Mouse (Mus musculus) embryo, embryonic 11.5 days (tissue): ENCODE measurements around the gene Hhat.
A peak's percentile ranks its signal among the peaks of the same experiment; 100 is the strongest.

Experiments
- DNase-seq: peaks from one replicate; pipeline ENCODE4 v3.0.0-alpha.2; 2012; ENCODE audit warnings: low read depth, low spot score

The Hhat gene

DNA sequence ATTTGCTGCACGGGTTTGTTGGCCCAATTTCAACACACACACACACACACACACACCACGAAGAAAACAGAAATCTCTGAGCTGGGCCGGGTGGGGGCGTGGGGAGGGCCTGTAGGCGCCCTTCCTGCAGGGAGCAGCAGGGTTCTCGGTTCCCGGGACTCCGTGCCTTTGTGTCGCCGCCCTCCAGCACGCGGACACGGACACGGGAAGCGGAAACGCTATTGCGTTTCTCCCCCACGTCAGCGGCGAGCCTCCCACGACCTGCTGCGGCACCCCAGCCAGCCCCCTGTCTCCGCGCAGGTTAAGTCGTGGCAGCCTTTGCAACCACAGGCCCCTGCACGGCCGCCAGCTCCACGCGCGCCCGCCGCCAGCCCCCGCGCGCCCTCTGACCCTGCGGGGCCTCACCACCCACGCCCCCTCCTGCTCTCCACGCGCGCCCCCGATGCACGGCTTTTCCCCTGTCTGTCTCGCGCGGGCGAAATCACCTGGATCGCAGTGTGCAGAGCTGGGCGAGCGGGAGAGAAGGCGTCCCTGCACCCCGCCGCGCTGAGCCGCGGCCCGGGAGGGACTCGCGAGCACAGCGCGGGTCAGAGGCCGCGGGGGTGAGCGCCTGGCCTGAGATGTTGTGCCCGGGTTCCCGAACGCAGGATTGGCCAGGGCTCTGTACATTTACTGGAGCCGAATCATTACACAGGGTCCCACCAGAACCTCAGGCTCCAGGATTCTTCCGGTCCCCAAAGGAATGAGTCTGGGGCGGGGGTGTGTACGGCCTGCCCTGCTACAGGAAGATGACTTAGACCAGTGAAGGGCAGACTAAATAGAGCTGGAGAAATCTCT, at the start of gene Hhat:
Gene Hhat, minus strand, starts transcription at position 729 of the 837 bp plus-strand sequence.
- DNase-seq, result peak; percentile 24

DNA sequence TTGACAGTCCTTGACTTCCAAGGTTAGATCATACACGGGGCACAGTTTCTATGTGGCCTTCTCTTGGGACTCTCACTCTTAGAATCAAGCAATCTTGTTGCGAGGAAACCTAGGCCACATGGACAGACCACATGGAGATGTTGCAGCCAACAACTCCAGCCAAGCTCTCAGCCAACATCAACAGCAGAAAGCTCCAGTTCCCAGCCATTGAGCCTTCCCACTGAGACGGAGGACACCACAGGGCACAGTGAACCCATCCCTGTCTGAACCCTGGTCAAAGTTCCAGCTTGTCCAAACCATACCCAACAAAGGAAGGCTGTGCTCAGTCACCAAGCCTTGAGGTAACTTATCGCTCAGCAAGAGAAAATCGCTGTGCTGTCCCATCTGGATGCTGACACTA, 47.3 kb upstream of the Hhat start:
- no peak for DNase-seq

DNA sequence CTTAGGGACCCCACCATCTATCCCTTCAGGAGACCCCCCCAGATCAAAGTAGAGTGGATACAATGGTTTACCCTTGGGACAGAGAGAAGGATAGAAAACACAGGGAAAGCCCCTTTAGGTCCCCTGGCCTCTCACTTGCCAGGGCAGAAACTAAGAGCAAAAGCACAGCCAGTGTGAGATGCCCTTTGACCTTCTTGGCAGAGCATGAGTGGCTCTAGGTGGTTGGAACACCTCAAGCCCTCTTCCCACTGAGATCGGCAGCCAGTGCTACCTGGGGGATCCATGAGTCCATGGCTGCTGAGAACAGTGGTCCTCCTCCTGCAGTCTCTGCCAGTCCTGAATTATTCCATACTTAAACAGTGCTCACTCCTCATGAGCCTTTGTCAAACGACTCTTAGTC, 44.8 kb upstream of the Hhat start:
- DNase-seq, result no peak

DNA sequence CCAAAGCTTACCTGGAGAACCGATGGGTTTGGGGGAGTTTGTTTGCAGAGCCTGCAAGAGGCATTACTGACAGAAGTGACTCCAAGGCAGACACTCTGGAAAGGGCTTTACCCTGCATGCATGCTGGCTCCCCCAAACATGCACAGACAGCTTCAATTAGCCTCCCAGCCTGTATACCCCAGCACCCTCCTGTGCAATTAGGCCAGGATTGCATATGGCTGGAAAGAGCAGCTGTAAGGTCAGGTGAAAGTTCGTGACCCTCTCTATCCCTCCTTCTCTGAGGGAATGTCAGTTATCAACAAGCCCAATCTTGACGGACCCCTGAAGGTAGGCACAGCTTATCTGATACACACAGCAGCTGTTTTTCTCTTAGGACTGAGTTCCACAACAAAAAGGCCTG, 43.7 kb upstream of the Hhat start:
- no peak for DNase-seq

DNA sequence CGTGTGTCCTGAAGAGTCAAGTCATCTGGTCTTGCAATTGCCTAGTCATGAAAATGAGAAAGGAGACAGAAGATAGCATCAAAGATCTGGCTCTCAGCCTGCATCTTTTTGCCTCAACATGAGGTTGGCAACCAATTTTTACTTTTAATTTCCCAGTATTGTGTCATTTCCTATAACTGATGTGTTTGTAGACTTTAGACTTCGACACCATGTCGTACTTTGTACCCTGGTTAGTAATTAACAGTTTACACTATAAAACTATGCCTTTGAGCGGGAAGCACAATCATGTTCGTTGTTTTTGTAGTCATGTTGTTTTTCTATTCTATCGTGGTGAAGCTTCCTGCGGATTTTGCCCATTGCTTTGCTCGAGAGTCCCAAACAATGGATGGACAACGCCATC, 41.7 kb upstream of the Hhat start:
- DNase-seq, result no peak

DNA sequence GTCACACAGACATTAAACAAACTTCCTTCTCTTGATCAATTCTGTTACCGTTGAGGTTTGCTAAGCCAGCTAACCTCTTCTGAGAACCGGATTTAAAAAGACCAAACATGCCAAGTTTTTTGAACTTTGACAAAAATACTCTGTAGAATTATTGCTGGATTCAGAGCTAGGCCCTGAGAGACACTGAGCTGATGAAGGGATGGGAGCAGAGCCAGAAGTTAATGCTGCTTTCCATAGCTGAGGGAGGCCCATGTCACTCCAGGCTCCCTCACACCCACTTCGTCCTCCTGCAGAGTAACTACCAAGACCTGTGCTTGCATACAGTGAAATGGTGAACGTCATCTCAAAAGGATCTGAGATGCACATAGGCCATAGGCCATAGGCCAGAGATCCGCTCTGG, 41.3 kb upstream of the Hhat start:
- DNase-seq, result no peak

DNA sequence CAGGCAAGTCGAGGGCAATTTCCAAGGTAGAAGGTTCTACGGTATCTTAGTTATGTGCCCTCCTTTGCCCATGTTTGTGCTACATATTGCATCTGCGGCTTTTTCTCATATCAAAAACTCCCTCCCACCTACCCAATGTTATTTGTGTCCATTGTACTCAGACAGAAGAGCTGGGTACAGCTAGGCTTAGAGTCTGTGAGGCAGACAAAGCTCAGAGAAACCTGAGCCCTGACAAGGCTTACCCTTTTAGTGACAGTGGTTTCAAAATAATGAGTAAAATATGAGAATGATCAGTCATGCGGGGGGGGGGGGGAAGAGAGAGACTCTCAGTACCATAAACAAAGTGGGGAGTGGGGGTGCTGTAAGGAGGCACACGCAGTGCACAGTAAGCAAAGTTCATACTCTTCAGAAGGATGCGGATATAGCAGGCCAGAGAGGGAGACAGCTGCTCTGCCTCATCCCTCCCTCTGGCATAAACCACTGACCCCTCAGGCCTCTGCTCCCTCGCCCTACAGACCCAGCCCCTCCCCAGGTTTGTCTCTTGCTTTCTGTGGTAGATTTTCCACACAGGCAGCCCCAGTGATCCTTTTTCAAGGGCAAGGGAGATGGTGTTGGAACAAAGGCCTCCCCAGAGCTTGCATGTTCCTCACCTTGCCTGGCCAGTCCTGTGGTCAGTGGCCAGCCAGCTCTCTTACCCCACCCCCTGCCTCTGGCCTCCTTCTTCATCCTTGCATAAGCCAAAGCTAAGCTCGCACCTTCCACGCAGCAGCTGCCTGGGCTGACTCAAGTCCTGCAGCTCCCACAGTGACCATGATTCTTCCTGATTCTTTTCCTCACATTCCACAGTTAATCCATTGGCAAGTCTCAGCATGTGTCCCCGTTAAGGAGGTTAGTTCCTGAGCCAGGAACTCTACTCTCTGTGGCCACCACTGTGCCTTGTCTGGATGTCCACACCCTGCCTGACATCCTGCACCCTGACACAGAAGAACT, 35.4 kb upstream of the Hhat start:
- no peak for DNase-seq

DNA sequence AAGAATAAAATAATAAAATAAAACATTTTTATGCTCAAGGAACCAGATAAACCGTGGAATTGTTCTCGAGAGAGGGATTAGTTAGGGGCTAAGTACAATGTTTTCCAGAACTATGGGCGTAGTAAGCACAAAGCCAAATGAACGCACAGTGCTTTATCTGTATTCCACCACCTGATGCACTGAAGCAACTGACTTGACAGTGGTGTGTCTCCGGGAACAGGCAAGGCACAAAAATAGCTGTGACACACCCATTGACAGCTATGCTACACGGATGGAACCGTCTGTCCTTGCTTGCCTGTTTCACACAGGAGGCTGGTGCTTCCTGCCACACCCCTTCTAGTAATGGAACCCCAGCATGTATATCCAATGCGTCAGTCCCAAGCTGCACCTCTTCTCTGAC, 29.3 kb upstream of the Hhat start:
- DNase-seq, result no peak

DNA sequence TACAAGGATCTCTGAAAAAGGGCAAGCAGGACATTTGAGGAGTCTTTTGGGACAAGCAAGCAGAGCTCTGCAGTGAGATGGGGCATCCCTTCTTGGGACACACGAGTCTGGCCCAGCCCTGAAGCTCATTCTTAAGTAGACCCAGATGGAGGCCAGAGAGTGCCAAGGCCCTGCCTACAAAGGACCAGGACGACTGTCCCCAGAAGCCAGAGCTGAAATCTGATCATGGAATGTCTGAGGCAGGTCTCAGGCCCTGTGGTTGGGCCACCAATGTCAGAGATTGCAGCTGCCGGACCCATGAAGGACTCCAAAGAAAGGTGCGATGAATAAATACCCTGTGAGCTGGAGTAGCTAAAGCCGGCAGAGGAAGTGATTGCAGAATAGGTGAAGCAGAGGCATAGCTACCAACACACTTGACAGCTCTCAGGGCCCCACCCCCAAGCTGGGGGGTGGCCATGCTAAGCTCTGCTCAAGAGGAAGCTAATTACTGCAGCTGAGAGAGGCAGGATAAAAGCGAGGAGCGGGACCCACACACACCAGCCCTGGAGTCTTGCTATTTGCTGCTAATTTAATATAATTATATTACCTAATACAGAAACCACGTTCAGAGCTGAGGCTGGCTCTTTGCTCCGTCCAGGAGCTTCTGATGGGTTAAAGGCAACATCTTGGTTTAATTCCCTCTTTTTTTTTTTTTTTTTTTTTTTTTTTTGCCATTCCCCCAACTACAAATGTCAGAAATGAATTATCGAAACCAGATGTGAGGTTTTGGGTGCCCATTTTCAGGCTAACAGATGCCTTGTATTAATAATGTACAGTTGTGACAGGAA, 28.4 kb upstream of the Hhat start:
- DNase-seq, result no peak

DNA sequence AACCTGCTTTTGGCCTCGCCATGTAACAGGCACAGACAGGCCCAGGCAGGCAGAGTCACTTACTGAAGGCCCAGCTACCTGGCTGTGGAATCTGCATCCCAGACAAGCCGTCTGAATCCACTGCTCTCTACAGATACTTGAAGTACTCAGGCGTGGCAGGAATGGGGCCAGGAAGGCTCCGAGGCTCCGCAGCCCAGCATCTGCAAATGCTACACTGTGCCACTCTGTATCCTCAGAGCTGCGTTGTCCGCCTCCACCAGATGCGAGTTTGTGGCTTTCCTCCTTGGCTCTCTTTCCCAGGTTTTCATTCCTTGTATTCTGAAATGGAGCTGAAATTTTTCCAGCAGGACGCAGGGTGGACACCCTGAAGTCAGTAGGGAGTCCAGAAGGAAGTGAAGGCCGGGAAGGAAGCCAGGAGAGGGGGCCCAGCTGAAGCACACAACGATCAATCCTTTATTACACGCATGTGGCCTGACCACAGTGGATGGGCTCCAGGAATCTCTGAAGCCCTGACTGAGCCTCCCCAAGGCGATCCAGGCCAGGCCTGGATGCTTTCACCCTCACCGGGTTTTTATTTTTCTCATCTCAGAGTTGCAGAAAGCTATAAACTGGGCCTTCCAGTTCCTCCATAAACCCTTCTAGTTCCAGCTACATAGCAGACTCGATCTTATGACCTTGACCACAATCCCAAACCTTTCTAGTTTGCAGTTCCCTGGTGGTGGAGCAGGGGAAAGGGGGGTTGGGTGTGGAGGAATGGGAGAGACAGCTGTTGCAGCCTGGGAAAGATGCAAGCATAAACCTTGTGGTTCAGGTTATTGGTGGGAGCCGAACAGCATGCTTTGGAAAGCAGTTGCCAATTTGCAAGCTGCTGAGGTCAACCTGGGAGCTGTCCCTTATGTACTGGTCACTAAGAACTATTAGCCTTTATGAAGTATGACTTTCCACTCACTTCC, 27.5 kb upstream of the Hhat start:
- no peak for DNase-seq

DNA sequence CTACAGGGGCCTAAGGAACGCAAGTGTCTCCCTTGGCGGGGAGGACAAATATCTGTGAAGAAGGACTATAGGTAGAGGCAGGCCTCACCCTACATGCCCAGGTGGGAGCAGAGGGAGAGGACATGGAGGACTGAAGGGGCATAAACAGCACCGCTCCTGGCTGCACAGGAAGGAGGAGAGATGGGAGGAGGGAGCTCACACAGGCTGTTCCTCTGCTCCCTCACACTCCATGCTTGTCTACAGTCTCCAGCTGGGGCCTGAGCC, 25.9 kb upstream of the Hhat start:
- no peak for DNase-seq

DNA sequence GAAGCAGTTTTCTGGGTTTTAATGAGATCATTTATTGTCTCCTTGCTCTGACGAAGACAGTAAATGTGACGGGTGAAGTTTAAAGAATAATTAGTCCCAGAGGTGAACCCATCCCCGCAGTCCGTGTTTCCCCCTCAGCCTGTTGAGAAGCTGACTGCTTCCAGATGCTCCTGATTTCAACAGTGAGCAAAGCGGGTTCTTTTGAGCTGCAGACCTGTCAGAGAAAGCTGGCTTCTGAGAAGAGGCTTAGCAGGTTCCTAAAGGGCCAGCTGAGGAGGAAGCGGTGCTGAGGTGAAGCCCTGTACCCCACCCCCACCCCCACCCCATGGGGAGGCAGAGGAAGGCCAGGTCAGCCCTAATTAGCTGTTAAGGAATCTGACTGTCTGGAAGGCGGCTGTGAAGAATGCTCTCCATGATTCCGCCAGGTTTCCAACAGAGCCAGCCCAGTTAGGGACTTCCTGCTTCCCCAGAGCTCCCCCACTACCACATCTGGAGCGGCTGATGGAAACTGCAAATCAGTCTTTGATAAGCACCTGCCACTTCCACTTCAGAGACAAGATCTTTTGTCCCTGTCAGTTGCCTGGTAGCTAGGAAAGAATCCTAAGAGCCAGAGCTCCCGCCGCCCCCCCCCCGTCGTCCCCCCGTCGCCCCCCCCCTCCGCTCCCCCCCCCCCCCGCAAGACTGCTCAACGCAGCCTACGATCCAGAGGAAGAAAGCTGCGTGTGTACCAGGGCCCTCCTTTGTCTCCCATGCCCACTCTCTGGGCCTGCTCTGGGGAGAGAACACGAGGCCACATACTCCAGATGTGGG, 25.4 kb upstream of the Hhat start:
- DNase-seq, result no peak

DNA sequence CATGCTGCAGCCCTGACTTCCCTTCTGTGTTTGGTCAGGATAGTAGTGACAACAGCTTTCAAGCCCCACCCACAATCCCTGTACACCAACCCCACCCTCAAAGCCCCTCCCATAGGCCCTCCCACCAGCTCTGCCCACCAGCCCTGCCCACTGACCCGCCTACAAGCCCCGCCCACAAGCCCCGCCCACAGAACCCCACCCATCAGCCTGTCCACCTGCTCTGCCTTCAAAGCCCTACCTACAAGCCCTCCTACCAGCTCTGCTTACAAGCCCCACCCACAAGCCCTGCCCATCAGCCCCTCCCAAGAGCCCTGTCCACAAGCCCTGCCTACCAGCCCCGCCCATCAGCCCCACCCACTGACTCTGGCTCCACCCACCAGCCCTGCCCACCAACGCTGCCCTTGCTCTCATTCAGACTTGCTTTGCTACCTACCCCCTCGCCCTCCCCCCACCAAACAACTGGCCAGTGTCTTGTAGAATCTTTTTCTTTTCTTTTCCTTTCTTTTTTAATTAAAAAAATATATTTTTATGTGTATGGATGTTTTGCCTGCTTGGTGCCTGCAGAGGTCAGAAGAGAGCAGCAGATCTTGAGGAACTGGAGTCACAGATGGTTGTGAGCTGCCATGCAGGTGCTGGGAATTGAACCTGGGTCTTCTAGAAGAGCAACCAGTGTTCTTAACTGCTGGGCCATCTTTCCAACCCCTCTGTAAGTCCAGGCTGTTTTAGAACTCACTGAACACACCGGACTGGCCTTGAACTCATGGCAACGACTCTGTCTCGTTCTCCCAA, 24.1 kb upstream of the Hhat start:
- DNase-seq, result no peak

DNA sequence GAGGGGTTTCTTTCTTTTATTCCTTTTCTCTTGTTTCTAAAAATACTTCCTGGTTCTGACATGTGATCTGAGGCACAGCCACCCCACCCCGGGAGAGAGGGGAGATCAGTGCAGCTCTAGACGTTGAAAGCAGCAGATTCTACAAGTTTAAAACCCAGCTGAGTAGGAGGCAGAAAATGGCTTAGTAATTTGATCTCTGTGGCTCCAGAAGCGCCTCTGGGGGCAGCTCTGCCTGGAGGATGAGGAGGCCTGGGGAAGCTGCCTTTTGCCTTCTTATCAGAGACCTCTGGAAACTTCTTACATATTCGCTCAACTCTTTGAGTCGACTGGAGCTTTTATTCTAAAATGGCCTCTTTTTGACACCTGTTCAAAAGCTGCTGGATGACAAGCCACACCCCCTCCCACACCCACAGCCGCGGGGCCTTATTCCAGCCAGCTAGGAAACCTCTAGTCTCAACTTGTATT, 20.9 kb upstream of the Hhat start:
- no peak for DNase-seq

DNA sequence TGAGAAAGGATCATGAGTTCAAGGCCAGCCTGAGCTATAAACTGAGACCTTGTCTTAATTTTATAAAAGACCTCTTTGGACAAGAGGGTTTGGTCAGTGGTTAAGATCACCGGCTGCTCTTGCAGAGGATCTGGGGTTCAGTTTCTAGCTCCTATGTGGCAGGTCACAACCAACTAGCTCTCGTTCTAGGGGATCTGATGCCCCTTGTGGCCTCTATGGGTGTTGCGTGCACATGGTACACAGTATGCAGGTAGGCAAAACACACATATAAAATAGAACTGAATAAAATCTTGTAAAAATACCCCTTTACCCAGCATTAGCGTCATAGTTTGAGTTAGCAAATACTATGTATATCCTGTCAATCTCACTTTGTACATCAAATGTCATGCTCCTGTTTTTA, 19.4 kb upstream of the Hhat start:
- DNase-seq, result no peak

DNA sequence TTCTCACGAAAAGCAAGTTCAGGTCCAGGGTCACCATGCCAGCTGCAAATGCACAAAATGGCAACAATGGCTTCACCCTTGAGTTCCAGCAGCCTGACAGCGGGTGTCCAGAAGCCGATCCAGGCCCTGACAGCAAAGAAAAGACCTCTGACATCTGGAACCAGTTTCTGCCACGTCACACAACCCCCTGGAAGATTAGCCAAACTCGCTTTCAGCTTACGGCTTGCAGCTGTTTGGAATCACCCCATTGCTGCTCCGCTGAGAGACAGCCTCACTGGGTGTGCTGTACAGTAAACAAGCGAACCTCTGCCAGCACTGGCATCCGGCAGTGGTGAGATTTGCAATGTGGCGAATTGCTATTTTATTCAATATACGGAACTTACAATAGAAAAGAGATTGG, 18.8 kb upstream of the Hhat start:
- DNase-seq, result no peak

DNA sequence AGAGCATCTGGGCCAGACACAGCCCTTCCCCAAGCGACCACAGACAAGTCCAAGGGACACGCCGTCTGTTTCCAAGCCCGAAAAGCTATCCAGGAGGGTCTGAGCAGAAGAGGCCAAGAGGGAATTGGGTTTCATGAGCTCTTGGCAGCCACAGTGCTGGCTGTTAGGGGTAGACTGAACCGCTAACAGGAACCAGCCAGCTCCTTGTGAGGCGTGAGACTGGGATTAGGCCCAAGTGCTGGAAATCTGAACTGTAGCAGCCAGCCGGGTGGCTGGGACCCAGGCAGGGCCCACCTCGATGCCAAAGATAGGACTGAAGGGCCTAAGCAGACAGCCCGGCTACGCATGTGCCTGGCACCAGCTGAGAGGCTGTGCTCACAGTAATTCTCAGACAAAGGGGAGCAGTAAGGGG, 18.1 kb upstream of the Hhat start:
- no peak for DNase-seq

DNA sequence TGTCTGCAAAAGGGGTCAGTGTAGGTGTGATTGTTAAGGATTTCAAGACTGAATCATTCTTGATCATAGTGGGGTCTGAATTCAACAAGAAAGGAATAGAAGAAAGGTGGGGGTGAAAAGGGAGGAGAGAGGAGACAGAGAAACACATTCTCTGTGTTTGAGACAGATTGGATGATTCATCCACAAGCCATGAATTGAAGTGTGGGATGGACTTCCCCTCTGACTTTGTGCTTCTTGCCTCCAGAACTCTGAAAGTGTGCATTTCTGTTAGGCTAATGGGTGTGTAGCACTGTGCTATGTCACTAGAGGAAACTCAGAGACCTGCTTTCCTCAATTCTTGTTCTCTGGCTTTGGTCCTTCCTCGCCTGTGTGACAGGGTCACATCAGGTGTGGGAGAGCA, 15.2 kb upstream of the Hhat start:
- no peak for DNase-seq
